ENCODE assay signal across 9 mouse cellular contexts in genomic region chr12:29952102-29952501, GRCm38 (mm10). TPM values are rescaled to one million over a fixed set of nuclear protein-coding genes. Genes with fewer than 3 reads are reported as not detected.
DNase-seq lines count a peak whose midpoint lies in the region; ATAC-seq and TF ChIP-seq lines count a peak whose summit lies in the region.
"Had no signal": no experiment of that assay in that cellular context is flagged by ENCODE, and none has a peak within 500 bp of the region (broad histone marks: within the 10 kb centered on the region; RNA-seq: fewer than 3 reads in every experiment).

No protein-coding gene starts in this region.

- H3K4me3 ChIP-seq in limb, embryonic 10.5 days: no peak overlapping the region
- H3K4me3 ChIP-seq in forebrain, postnatal 0 days (ENCODE audit: low read depth, low read length): no peak overlapping the region
- H3K4me3 ChIP-seq: left cerebral cortex, adult 2 months had no signal

- H3K27ac ChIP-seq in limb, embryonic 10.5 days: no peak overlapping the region
- no peak overlapping the region for H3K27ac ChIP-seq in forebrain, postnatal 0 days (ENCODE audit: low read depth, low read length)
- H3K27ac ChIP-seq: left cerebral cortex, adult 2 months had no signal

- H3K9me3 ChIP-seq in limb, embryonic 10.5 days (replicated peaks): no peaks in the 10 kb centered on the region
- no peaks in the 10 kb centered on the region for H3K9me3 ChIP-seq in forebrain, postnatal 0 days (ENCODE audit: low read length)

- H3K27me3 ChIP-seq in limb, embryonic 10.5 days (ENCODE audit: low read depth, poor library complexity, severe bottlenecking): no peaks in the 10 kb centered on the region
- H3K27me3 ChIP-seq in forebrain, postnatal 0 days (ENCODE audit: insufficient read depth, low read length): no peaks in the 10 kb centered on the region

- H3K4me1 ChIP-seq in limb, embryonic 10.5 days: peaks cover 41% of the 10 kb centered on the region
- H3K4me1 ChIP-seq in forebrain, postnatal 0 days (ENCODE audit: insufficient read depth): 0 out of 2 replicates have a peak, but pooled peaks cover 5% of the 10 kb centered on the region

- H3K36me3 ChIP-seq in limb, embryonic 10.5 days: peaks cover 29% of the 10 kb centered on the region
- no peaks in the 10 kb centered on the region for H3K36me3 ChIP-seq in forebrain, postnatal 0 days (ENCODE audit: insufficient read depth)

- no peak for ATAC-seq in forebrain, postnatal 0 days
- no peak for ATAC-seq in erythroblast, adult 5-6 weeks (replicated peaks; ENCODE audit: low FRiP score, poor library complexity, severe bottlenecking)

- DNase-seq in adrenal gland, adult 18-20 months (ENCODE audit: low spot score in 2 of 2): peak; percentile 67 to 75
- peak; percentile 34 to 54 for DNase-seq in adrenal gland, postnatal 4 days (ENCODE audit: low spot score in 2 of 2)
- DNase-seq in heart, postnatal 4 days: peak; percentile 71
- DNase-seq in lung, postnatal 14 days: peak; percentile 67
- no peak for DNase-seq in limb, embryonic 10.5 days (ENCODE audit: low spot score)
- no peak for DNase-seq in forebrain, postnatal 0 days

- no peak overlapping the region for H3K4me2 ChIP-seq in forebrain, postnatal 0 days (ENCODE audit: low read depth)

- 91% methylated on average over 6 of the region's 6 CpGs for WGBS in limb, embryonic 10.5 days
- 69% methylated on average over 6 of the region's 6 CpGs for WGBS in forebrain, postnatal 0 days

- no peak for TF ChIP-seq CTCF in forebrain, postnatal 0 days (IDR thresholded peaks at IDR 0.05; ENCODE audit: low read depth)

- H3K9ac ChIP-seq in forebrain, postnatal 0 days: no peak overlapping the region

RNA-seq across cellular contexts. Expression of gene Pxdn, which starts 14.7 kb away (rescaled TPM):
- 10 to 100 TPM; 32.5 to 47.3 TPM for total RNA-seq in adrenal gland, adult 18-20 months (2021)
- total RNA-seq in adrenal gland, postnatal 4 days (2021): 100 to 1,000 TPM; 115 to 134 TPM
- 100 to 1,000 TPM; 219 to 225 TPM for total RNA-seq in heart, postnatal 4 days (2021)
- 108 and 137 TPM in 2 replicates for polyA plus RNA-seq in limb, embryonic 10.5 days (2016; fragmentation: Nextera tagmentation; extraction: Ambion mirVana)
- total RNA-seq in forebrain, postnatal 0 days (2014; rRNA removed): 50.5 and 67.5 TPM in 2 replicates
- 10.0 and 12.5 TPM in 2 replicates for polyA plus RNA-seq in forebrain, postnatal 0 days (2015; fragmentation: Nextera tagmentation; extraction: Ambion mirVana)
- total RNA-seq in erythroblast, adult 5-6 weeks (2015; ENCODE audit: low replicate concordance): not detected in 2 replicates
- not detected in 2 replicates for total RNA-seq in erythroblast, adult 5-6 weeks (2017; ENCODE audit: low replicate concordance)
- total RNA-seq: neutrophil, adult 5-6 weeks had no signal

Comparison
In these comparisons a context has a peak if more than half of its experiments do, and no peak if none do; other contexts are left out.
1. DNase-seq: peak in adrenal gland, adult 18-20 months (2 of 2), adrenal gland, postnatal 4 days (2 of 2), heart, postnatal 4 days (single experiment) and lung, postnatal 14 days (single experiment); none in limb, embryonic 10.5 days (single experiment) and forebrain, postnatal 0 days (single experiment).
2. RNA of gene Pxdn, which starts 14.7 kb away (total RNA-seq): 219 to 225 TPM in heart, postnatal 4 days, 115 to 134 TPM in adrenal gland, postnatal 4 days, 50.5 to 67.5 TPM in forebrain, postnatal 0 days and 32.5 to 47.3 TPM in adrenal gland, adult 18-20 months; not detected in erythroblast, adult 5-6 weeks; every median in the first group is over 10 times any median in the second.